Mouse (Mus musculus): ENCODE measurements at regions not wholly inside any gene's neighbourhood (a gene's known extent, or its start where the extent isn't known, plus 50 kb on each side); places are given as distances from the start of the nearest gene placed in this dataset.
"Not testable (repeated sequence)": the region's sequence is repeated elsewhere in the genome, so short reads cannot be mapped to it uniquely, and the experiment has no call there.

- DNase-seq (ENCODE audit: low read depth, low spot score) = not testable (repeated sequence)
These were observed 169.3 kb downstream of the Qk start for GRCm38 (mm10) chr17:10150403-10150689.

DNA sequence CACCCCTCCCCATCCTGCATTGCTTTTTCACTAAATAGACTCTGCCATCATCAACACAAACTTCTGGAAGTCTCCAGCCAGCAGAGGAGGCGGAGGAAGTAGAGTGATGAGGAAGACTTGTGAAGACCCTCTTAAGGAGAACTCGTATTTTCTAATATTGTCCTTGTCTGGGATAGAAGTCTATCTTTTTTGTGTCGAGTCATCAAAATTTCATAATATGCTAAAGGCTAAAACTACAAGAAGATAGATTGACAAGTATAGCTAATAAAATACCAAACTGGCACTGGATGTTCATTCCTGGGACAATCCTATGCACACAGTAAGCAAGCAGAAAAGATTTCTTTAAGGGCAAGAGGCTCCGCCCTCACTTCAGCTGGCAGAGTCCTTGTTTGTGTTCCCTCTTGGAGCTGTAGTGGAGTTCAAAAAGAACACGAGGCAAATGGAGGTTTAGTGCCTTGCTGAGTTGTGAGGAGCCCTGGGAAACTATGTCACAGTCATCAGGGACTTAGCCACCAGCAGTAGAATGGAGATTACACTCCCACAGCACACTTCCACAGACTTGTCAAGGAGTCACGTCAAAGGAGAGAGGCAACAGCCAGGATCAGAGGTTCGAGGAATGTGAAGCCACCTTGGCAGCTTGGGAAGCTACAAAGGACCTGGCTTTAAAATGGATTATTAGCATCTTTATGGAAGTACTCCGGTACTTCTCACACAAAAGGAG, 169.8 kb downstream of the Qk start:
- peak; percentile 54 for DNase-seq (ENCODE audit: low read depth, low spot score)

DNA sequence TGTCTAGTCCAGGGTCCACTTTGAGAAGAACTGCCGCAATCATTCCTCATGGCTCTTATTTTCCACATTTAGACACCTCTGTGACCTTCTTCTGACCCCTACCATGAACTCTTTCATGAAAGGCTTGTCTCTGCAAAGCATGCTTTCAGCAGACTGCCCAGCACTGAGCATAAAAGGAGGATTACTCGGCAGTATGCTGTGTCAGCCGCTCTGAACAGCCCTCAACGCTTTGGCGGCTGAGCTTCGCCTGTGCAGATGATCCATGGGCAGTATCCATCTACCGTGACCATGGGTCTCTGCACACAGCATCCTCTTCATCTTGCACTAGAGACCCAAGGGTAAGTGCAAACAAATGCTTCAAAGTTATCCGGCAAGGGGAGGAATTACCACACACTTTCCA, 172.5 kb downstream of the Qk start:
- DNase-seq (ENCODE audit: low read depth, low spot score) = no peak

GRCm38 (mm10) chr17:10146576-10146975, 173.1 kb downstream of the Qk start:
- DNase-seq (ENCODE audit: low read depth, low spot score) = no peak

GRCm38 (mm10) chr17:10138847-10139246, 180.8 kb downstream of the Qk start:
- DNase-seq (ENCODE audit: low read depth, low spot score) = no peak

GRCm38 (mm10) chr17:10138374-10138773, 181.3 kb downstream of the Qk start:
- DNase-seq (ENCODE audit: low read depth, low spot score) = no peak

GRCm38 (mm10) chr17:10135111-10135510, 184.5 kb downstream of the Qk start:
- peak; percentile 29 for DNase-seq (ENCODE audit: low read depth, low spot score)

DNA sequence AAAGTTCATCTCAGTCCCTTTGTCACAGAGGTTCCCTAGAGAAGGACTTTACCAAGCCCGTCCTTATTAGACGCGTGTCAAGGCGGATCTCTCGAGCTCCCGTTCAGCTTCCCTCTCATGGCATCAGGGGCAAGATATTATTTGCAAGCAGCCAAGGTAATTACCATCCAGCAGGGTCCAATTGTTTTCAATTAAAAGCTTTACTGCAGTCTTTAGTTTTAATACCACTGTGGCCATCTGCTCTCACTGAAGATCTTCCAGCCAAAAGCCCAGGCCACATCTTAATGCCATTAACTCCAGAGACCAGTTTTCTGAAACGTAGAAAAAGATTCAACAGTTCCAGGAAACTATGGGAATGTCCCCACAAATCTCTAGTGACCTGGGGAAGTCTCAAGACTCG, 191.1 kb downstream of the Qk start:
- no peak for DNase-seq (ENCODE audit: low read depth, low spot score)

DNA sequence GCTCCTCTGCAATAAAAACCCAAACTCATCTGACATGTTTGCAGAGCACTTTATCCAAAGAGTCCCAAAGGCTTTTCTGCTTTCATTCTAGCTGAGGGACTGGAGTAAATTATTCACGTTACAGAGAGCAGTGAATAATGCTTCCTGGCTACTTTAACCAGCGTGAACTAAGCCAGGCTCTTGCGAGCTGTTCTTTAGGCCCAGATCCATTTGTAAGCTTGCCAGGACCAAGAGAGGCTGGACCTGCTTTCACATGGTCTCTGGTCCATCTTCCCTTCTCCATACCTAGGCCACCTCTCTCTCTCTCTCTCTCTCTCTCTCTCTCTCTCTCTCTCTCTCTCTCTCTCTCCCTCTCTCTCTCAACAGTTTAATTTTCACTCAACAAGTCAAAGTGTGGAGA, 197.2 kb downstream of the Qk start:
- DNase-seq (ENCODE audit: low read depth, low spot score) = no peak

DNA sequence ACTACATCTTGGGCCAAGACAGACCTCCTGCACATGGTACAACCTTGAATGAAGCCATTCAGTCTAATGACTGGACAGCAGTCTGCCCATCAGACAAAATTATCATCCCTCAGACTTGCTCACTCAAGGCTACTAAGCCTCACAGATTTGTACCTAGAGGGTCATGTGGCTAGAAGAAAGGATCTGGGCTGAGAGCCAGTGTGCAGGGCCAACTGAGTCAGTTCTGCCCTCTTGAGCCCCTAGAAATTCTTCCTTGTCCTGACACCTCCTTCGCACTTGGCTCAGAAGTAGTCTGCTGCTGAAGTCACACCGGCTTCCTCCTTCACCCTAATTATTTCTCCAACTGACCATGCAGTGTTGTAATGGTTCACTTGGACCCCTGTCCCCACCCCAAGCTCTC, 207.5 kb downstream of the Qk start:
- DNase-seq (ENCODE audit: low read depth, low spot score) = no peak

DNA sequence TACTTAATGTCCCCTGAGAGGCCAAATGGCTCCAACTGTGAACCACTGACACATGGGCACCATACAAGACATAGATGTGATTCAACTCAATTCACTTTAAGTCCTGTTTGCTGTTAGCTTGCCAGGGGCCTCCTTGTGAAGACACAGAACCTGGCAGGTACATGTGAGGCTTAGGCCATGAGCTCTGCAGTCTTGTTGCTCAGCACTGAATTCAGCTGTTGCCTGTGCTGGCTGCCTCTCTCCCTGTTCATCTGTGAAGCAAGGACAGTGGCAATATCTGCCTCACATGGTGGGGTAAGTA, 209.3 kb downstream of the Qk start:
- DNase-seq (ENCODE audit: low read depth, low spot score) = no peak

DNA sequence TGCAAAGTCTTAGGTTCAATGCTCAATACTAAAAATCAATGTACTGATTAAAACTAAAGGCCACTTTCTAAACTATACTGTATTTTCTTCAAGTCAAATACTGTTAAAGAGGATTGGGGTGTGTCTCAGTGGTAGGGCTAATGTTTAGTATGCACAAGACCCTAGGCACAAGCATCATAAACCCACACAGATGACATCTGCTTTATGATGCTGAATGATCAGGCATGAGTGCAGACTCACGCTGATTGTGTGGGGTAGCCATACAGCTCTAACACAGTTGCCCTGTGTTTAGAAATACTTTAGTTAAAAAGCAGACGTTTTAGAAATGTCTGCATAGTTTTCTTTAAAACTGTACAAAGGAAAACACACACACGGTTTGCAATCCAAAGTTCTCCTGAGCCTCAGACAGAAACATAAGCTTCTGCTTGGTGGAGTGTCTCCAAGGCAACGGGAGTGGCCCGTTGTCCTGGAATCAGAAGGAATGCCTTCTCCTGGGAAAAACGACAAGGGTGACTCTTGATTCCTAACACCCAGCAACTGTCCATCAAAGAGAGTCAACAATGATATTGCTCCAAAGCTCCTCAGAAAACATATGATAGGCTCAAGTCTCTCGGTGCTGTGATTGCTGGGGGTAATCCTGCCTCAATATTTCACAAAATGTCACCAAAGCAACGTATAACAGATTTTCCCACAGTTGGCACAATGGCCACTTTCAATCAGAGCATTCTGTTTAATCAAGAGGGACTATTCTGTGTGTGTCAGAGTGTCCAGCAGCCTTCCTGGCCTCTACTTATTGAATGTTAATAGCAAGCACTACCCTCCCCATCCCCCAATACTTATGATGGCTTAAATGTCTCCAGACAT, 209.9 kb downstream of the Qk start:
- DNase-seq (ENCODE audit: low read depth, low spot score) = peak; percentile 9

- no peak for DNase-seq (ENCODE audit: low read depth, low spot score)
These were observed 214.4 kb downstream of the Qk start for GRCm38 (mm10) chr17:10105299-10105698.

DNA sequence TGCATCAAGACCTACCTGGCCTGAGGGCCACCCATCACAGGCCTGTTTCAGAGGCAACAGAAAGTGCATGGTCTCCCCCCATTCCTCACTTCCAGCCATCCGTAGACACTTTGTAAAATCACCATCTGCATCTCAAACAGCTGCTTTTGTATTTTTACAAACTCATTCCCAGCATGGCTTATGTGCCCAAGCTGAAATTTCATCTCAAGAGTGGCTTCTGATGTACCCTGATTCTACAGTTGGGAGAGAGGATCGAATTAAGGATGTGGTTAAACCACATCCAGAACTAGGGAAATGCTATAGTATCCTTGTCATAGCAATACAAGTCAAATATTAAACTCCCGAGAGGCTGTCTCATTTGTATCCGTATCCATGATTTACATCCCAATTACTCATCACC, 221.5 kb downstream of the Qk start:
- no peak for DNase-seq (ENCODE audit: low read depth, low spot score)

DNA sequence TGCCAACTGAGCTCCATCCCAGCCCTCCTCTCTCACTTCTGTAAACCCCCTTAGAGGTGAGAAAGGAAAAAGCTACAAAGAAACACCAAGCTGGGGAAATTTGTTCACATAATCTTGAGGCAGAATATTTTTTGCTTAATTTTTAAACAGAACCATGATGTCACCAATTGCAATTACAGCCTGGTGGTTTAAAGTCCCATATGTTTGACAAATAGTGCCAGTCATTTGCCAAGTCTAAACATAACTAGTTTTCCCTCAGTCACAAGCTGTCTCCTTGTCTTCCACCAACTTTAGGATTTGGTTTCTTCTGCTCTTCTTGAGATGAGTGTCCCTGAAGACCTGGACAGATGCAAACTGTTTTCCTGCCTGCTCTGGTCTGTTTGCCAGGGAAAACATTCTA, 222.0 kb downstream of the Qk start:
- no peak for DNase-seq (ENCODE audit: low read depth, low spot score)

- DNase-seq (ENCODE audit: low read depth, low spot score) = no peak
These were observed 223.8 kb downstream of the Qk start for GRCm38 (mm10) chr17:10095841-10096301.

DNA sequence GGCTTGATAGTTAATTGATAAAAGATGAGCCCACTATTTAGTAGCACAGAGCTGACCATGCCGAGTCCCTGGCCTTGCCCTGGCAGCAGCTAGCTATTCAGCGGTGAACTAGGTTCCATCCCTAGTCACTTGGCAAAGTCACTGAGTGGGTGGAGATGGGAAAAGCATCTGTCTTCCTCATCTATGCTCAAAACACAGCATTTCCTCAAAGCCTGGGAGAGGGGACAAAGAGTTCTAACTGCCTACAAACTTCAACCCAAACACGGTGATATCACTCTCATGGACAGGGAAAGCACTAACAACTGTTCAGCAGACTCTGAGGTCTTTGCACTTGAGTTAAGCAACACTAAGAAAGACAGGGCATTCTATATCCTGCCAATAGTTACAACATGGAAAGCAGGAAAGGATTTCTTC, 225.5 kb downstream of the Qk start:
- no peak for DNase-seq (ENCODE audit: low read depth, low spot score)

GRCm38 (mm10) chr17:10093437-10094107, 226.1 kb downstream of the Qk start:
- no peak for DNase-seq (ENCODE audit: low read depth, low spot score)

GRCm38 (mm10) chr17:10087192-10087886, 232.3 kb downstream of the Qk start:
- DNase-seq (ENCODE audit: low read depth, low spot score) = no peak

DNA sequence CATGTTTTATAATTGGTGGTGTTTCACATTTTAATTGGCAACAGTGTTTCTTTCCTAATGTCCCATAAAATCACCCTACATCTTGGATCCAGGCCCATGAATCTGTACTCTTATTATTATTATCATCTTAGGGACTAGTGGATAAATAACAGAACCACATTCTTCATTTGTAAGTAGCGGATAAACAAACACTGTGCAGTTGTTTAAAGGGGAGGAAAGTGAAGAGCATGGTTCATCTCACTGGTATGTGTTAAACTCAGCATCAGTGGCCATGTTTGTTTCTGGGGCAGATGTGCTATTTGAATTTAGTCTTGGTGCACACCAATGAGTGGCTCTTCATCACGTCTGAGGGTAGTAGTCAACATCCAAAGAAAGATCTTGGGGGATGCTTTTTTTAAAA, 233.1 kb downstream of the Qk start:
- DNase-seq (ENCODE audit: low read depth, low spot score) = no peak

DNA sequence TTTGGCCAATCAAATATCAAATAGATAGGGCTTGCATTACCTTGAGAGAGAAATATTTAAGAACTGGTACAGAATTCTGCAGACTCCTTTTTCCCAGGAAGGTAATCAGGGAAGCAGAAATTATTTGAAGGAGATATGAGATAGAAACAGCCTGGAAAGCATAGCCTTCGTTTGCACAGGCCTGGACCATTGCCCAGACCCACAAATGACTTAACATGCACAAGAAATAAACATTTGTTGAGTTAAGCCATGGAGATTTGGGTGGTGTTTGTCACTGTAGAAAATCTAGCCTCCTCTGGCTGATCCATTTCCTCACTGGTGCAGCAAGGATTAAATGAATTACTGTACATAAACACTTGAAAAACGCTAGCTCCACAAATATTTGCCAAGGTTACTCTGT, 233.5 kb downstream of the Qk start:
- DNase-seq (ENCODE audit: low read depth, low spot score) = no peak

GRCm38 (mm10) chr17:10081721-10082120, 237.9 kb downstream of the Qk start:
- DNase-seq (ENCODE audit: low read depth, low spot score) = no peak
